Mouse (Mus musculus) ovary, adult 18-20 months (tissue): Measurements from ENCODE around the gene Tekt3.

Experiments used
- DNase-seq: peaks from one replicate; pipeline ENCODE4 v3.0.0; 2022; ENCODE audit warnings: low spot score, mixed read lengths

Gene Tekt3

GRCm38 (mm10) chr11:63061446-63061845, at the start of gene Tekt3:
Gene Tekt3 (plus strand): TSS chr11:63061654.
- no peak for DNase-seq

GRCm38 (mm10) chr11:63017327-63018082, 43.9 kb upstream of the Tekt3 start:
- no peak for DNase-seq

- no peak for DNase-seq
These were observed 43.3 kb upstream of the Tekt3 start for GRCm38 (mm10) chr11:63018083-63018622.

GRCm38 (mm10) chr11:63020633-63021032, 40.8 kb upstream of the Tekt3 start:
- DNase-seq = peak; percentile 19

GRCm38 (mm10) chr11:63021141-63021806, 40.2 kb upstream of the Tekt3 start:
- DNase-seq = peak; percentile 23

- DNase-seq = no peak
These were observed 38.0 kb upstream of the Tekt3 start for GRCm38 (mm10) chr11:63023461-63023860.

DNA sequence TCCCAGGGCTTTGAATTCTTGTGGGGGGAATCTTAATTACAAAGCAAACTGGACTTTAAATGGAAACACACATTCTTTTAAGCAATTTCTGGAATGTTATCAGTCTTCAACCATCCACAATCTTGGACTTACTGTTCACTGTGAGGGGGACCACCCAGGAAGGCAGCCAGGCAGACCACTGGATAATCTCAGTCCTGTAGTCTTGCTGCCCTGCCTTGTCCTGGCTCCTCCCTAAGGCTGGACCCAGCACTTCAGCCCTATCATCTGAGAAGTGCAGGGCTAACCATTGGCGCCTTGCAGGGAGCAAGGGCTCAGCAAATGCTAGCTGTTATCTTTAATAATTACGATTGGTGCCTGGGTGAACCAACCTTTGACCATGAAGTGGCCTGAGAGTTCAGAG, 37.3 kb upstream of the Tekt3 start:
- peak; percentile 32 for DNase-seq

- DNase-seq = no peak
These were observed 36.0 kb upstream of the Tekt3 start for GRCm38 (mm10) chr11:63025476-63025875.

- peak; percentile 44 for DNase-seq
These were observed 34.8 kb upstream of the Tekt3 start for GRCm38 (mm10) chr11:63026651-63027141.

DNA sequence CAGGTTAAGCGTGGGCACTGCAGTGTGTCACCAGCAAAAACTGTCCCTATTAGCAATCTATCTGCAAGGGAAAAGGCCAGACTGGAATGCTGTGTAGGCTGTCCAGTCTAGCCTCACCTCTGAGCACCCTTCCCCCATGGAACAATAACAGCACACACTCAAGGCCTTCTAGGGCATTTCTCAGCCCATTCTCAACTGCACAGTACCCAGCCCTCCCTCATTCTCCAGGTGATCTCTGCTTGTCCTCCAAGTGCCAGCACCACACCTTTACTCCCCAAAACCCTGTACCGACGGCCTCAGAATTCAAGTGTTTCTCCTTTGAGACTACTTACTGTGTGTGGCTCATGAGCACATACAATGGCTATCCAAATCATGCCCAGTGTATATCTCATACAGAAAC, 33.3 kb upstream of the Tekt3 start:
- DNase-seq = no peak

DNA sequence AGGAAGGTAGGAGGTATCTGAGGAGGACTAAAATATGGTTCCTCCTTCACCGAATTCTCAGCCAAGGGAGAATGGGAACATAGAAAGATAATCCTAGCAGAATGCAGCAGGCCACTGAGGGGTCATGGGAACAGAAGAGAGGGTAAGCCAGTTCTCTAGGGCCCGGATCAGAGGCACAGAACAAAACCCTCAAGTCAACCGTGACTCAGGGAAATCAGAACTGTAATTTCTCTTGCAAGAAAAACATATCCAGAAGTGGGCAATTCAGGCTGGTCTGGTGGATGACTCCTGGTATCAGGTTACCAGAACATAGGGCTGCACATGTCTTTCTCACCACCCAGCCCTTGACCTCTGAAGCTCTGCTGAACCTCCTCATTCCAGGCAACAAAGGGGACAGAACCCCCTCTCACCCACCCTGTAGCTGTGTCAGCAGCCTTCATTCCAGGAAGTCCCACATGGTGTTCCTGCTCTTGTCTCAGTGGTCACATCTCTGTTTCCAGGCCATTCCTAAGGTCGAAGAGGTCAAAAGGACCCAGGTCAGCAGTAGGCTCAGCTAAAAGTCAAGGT, 32.2 kb upstream of the Tekt3 start:
- no peak for DNase-seq

- no peak for DNase-seq
These were observed 31.7 kb upstream of the Tekt3 start for GRCm38 (mm10) chr11:63029721-63030120.

- no peak for DNase-seq
These were observed 25.8 kb upstream of the Tekt3 start for GRCm38 (mm10) chr11:63035420-63036211.

- DNase-seq = no peak
These were observed 21.3 kb upstream of the Tekt3 start for GRCm38 (mm10) chr11:63040002-63040661.

DNA sequence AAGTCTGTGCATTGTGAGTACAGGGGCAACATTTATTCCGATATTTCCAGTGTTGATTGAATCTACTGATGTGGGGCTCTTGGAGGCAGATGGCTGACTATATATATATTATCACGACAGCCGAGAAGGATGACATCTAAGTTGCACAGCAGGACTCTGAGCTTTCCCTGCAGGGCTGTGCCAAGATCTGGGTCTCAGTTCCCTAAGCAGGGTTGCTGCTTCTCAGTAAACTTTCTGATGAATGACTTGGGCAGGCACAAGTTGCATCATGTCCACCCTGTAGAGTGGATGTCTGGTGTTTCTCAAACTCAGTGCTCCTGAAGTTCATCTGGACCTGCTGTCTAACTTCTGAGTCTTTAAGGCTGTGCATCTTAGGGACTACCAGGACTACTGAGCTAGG, 15.7 kb upstream of the Tekt3 start:
- no peak for DNase-seq

- DNase-seq = no peak
These were observed 15.1 kb upstream of the Tekt3 start for GRCm38 (mm10) chr11:63046380-63046779.

- no peak for DNase-seq
These were observed 11.0 kb upstream of the Tekt3 start for GRCm38 (mm10) chr11:63050362-63050932.

GRCm38 (mm10) chr11:63051041-63051440, 10.4 kb upstream of the Tekt3 start:
- no peak for DNase-seq

DNA sequence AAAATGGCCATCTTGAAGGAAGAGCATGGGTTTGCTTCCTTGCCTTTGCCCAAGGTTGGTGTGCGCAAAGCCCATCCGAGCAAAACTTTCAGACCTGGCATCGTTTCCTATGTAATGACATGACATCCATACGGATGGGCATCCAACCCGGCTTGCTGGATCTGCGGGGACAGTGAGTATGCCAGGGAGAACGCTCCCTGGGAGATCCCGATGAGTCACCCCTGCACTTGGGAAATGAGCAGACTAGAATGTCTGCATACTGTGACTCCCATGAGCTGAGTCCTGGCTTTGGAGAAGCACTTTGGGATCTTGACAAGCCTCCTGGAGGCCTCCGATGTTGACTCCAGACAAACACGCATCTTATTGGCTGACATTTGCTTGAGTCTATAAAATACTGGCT, 9.5 kb upstream of the Tekt3 start:
- no peak for DNase-seq

- no peak for DNase-seq
These were observed 5.9 kb upstream of the Tekt3 start for GRCm38 (mm10) chr11:63055596-63055995.

- DNase-seq = no peak
These were observed 3.0 kb upstream of the Tekt3 start for GRCm38 (mm10) chr11:63058375-63058952.
